Mouse (Mus musculus) myocyte (in vitro differentiated cells): ENCODE results near the gene Gpr15. TPM values are rescaled to one million over a fixed set of nuclear protein-coding genes. Genes with fewer than 3 reads are reported as not detected.

Experiments
- H3K27me3 ChIP-seq: one replicate; pipeline ENCODE4 v1.6.1; 2011; ENCODE audit not compliant: control insufficient read depth, insufficient read depth, insufficient read length
- H3K36me3 ChIP-seq: one replicate; pipeline ENCODE4 v1.6.1; 2011; ENCODE audit not compliant: control insufficient read depth, insufficient read depth
- H3K4me2 ChIP-seq: one replicate; pipeline ENCODE4 v1.6.1; 2011; ENCODE audit warnings: low read depth, control low read depth
- H3K4me3 ChIP-seq: one replicate; pipeline ENCODE4 v1.5.1; 2011; ENCODE audit warnings: mild to moderate bottlenecking, control low read depth, moderate library complexity
- H3K79me2 ChIP-seq: one replicate; pipeline ENCODE4 v1.6.1; 2011; ENCODE audit not compliant: control insufficient read depth, insufficient read depth
- H3ac ChIP-seq: one replicate; pipeline ENCODE4 v1.6.1; 2011; ENCODE audit not compliant: control insufficient read depth, insufficient read length
- CEBPB ChIP-seq: IDR thresholded peaks from 2 replicates; pipeline ENCODE4 v1.6.1; 2011; ENCODE audit warnings: mild to moderate bottlenecking, moderate library complexity; ENCODE audit not compliant: poor library complexity, insufficient read depth, severe bottlenecking
- E2F4 ChIP-seq: IDR thresholded peaks from one replicate; pipeline ENCODE4 v1.6.1; 2011; ENCODE audit warnings: mild to moderate bottlenecking, control low read depth, moderate library complexity; ENCODE audit not compliant: insufficient read depth
- MAX ChIP-seq: IDR thresholded peaks from one replicate; pipeline ENCODE4 v1.6.1; 2011; ENCODE audit warnings: low read depth, mild to moderate bottlenecking, control low read depth
- MYOD1 ChIP-seq, 3 experiments: IDR thresholded peaks; one replicate each; pipeline ENCODE4 v1.6.1; 2011; ENCODE audit warnings: control low read depth in 2 of 3, low read depth in 2 of 3, mild to moderate bottlenecking in 2 of 3, moderate library complexity in 1 of 3; ENCODE audit not compliant: insufficient read length in 2 of 3, control insufficient read depth in 1 of 3
- MYOG ChIP-seq, 3 experiments: IDR thresholded peaks; one replicate each; pipeline ENCODE4 v1.6.1; 2011; ENCODE audit warnings: control low read depth in 2 of 3, low read depth in 2 of 3, mild to moderate bottlenecking in 2 of 3; ENCODE audit not compliant: insufficient read length in 2 of 3, control insufficient read depth in 1 of 3, insufficient read depth in 1 of 3
- POLR2A ChIP-seq: IDR thresholded peaks from one replicate; pipeline ENCODE4 v1.6.1; 2011; ENCODE audit warnings: low read depth, mild to moderate bottlenecking, control low read depth, moderate library complexity; ENCODE audit not compliant: insufficient read length
- POLR2AphosphoS2 ChIP-seq: IDR thresholded peaks from one replicate; pipeline ENCODE4 v1.6.1; 2011; ENCODE audit warnings: low read depth, control low read depth; ENCODE audit not compliant: insufficient read length
- REST ChIP-seq: IDR thresholded peaks from one replicate; pipeline ENCODE4 v1.6.1; 2011; ENCODE audit warnings: mild to moderate bottlenecking, control low read depth, moderate library complexity; ENCODE audit not compliant: insufficient read depth, insufficient read length
- SRF ChIP-seq: IDR thresholded peaks from one replicate; pipeline ENCODE4 v1.6.1; 2011; ENCODE audit warnings: low read depth; ENCODE audit not compliant: control insufficient read depth, insufficient read length
- TCF12 ChIP-seq: IDR thresholded peaks from one replicate; pipeline ENCODE4 v1.6.1; 2011; ENCODE audit warnings: mild to moderate bottlenecking, control low read depth; ENCODE audit not compliant: poor library complexity, insufficient read depth, severe bottlenecking
- TCF3 ChIP-seq: IDR thresholded peaks from one replicate; pipeline ENCODE4 v1.6.1; 2011; ENCODE audit warnings: low read depth, control low read depth; ENCODE audit not compliant: insufficient read length
- USF1 ChIP-seq: IDR thresholded peaks from one replicate; pipeline ENCODE4 v1.6.1; 2011; ENCODE audit warnings: low read depth, mild to moderate bottlenecking, control low read depth, moderate library complexity
- polyA plus RNA-seq: library from polyadenylated mRNA; unstranded; fragments of >200 nt; fragmentation: generic; extraction: Trizol; gene quantifications from one replicate; pipeline ENCODE4 v1.2.1, GENCODE M21; 2012; ENCODE audit warnings: missing spikeins

Gene Gpr15
- polyA plus RNA-seq, 1 experiment: not detected

- TF ChIP-seq MYOD1 (IDR thresholded peaks at IDR 0.05; ENCODE audit: control insufficient read depth in 1 of 3, insufficient read length in 2 of 3, low read depth in 2 of 3): no peak
- no peak for TF ChIP-seq CEBPB
- no peak for TF ChIP-seq USF1
- TF ChIP-seq TCF12: no peak
- TF ChIP-seq POLR2AphosphoS2: no peak
- TF ChIP-seq MAX: no peak
- no peak for TF ChIP-seq TCF3
- TF ChIP-seq MYOG (IDR thresholded peaks at IDR 0.05; ENCODE audit: control insufficient read depth in 1 of 3, insufficient read depth in 1 of 3, insufficient read length in 2 of 3, low read depth in 2 of 3): no peak
- no peak for TF ChIP-seq REST
- TF ChIP-seq POLR2A: no peak
- no peak for TF ChIP-seq E2F4
- TF ChIP-seq SRF: no peak
- no peaks in the 10 kb centered on the region for H3K27me3 ChIP-seq
- H3K4me3 ChIP-seq: no peak overlapping the region
- H3ac ChIP-seq: no peak overlapping the region
- H3K79me2 ChIP-seq: no peaks in the 10 kb centered on the region
- H3K4me2 ChIP-seq: no peak overlapping the region
- peaks cover 41% of the 10 kb centered on the region for H3K36me3 ChIP-seq
These were observed 41.4 kb downstream of the Gpr15 start for GRCm38 (mm10) chr16:58677491-58677890.

GRCm38 (mm10) chr16:58676633-58677032 is 42.2 kb downstream of the Gpr15 start:
- Histone ChIP-seq H3K4me2 (no peak overlapping the region), H3ac (no peak overlapping the region), H3K36me3 (peaks cover 41% of the 10 kb centered on the region), H3K27me3 (no peaks in the 10 kb centered on the region), H3K4me3 (no peak overlapping the region), H3K79me2 (peaks cover 3% of the 10 kb centered on the region)
- TF ChIP-seq POLR2A (no peak), MAX (no peak), TCF3 (no peak), SRF (no peak), USF1 (no peak), CEBPB (no peak), REST (no peak), MYOD1 (IDR thresholded peaks at IDR 0.05; ENCODE audit: control insufficient read depth in 1 of 3, insufficient read length in 2 of 3, low read depth in 2 of 3) (no peak), POLR2AphosphoS2 (no peak), TCF12 (no peak), MYOG (IDR thresholded peaks at IDR 0.05; ENCODE audit: control insufficient read depth in 1 of 3, insufficient read depth in 1 of 3, insufficient read length in 2 of 3, low read depth in 2 of 3) (no peak), E2F4 (no peak)

GRCm38 (mm10) chr16:58676156-58676555 is 42.7 kb downstream of the Gpr15 start:
- Histone ChIP-seq H3K79me2 (peaks cover 8% of the 10 kb centered on the region), H3K4me2 (no peak overlapping the region), H3K36me3 (peaks cover 37% of the 10 kb centered on the region), H3ac (no peak overlapping the region), H3K4me3 (no peak overlapping the region), H3K27me3 (no peaks in the 10 kb centered on the region)
- TF ChIP-seq REST: no peak
- TF ChIP-seq E2F4: no peak
- no peak for TF ChIP-seq TCF3
- no peak for TF ChIP-seq USF1
- no peak for TF ChIP-seq MYOD1 (IDR thresholded peaks at IDR 0.05; ENCODE audit: control insufficient read depth in 1 of 3, insufficient read length in 2 of 3, low read depth in 2 of 3)
- TF ChIP-seq CEBPB: no peak

- Histone ChIP-seq H3ac (no peak overlapping the region), H3K4me2 (no peak overlapping the region), H3K36me3 (peaks cover 37% of the 10 kb centered on the region), H3K27me3 (no peaks in the 10 kb centered on the region), H3K79me2 (peaks cover 15% of the 10 kb centered on the region), H3K4me3 (no peak overlapping the region)
- TF ChIP-seq TCF3 (no peak), POLR2A (no peak), MAX (no peak), MYOD1 (IDR thresholded peaks at IDR 0.05; ENCODE audit: control insufficient read depth in 1 of 3, insufficient read length in 2 of 3, low read depth in 2 of 3) (no peak), USF1 (no peak), MYOG (IDR thresholded peaks at IDR 0.05; ENCODE audit: control insufficient read depth in 1 of 3, insufficient read depth in 1 of 3, insufficient read length in 2 of 3, low read depth in 2 of 3) (no peak), CEBPB (no peak), POLR2AphosphoS2 (no peak), SRF (no peak), E2F4 (no peak), REST (no peak), TCF12 (no peak)
These were observed 43.6 kb downstream of the Gpr15 start for GRCm38 (mm10) chr16:58675256-58675655.
